Mouse (Mus musculus) CH12.LX (cell line): ENCODE measurements at regions not wholly inside any gene's neighbourhood (a gene's known extent, or its start where the extent isn't known, plus 50 kb on each side); places are given as distances from the start of the nearest gene placed in this dataset.

ENCODE experiments used
- DNase-seq: peaks from one replicate; pipeline ENCODE4 v3.0.0-alpha.2; 2013; ENCODE audit errors: extremely low read depth
- H3K27ac ChIP-seq: 2 replicates; pipeline ENCODE4 v1.5.1; 2012; ENCODE audit warnings: low read depth, mild to moderate bottlenecking, control low read depth, moderate library complexity; ENCODE audit not compliant: insufficient read depth
- H3K27me3 ChIP-seq: replicated peaks from 2 replicates; pipeline ENCODE3; 2012; ENCODE audit warnings: inconsistent platforms
- H3K36me3 ChIP-seq, 2 experiments: replicated peaks in 1 of 2; 2 replicates each; pipeline versions ENCODE3 to v1.6.1; 2012; ENCODE audit warnings: inconsistent platforms in 1 of 2, low read length in 1 of 2, mild to moderate bottlenecking in 1 of 2, mixed read lengths in 1 of 2, moderate library complexity in 1 of 2; ENCODE audit not compliant: control insufficient read depth in 1 of 2, insufficient read depth in 1 of 2
- H3K4me1 ChIP-seq, 2 experiments: 2 replicates each; pipeline ENCODE4 v1.6.1; 2012; ENCODE audit warnings: inconsistent platforms in 1 of 2, moderate library complexity in 1 of 2; ENCODE audit not compliant: insufficient read depth in 2 of 2, control insufficient read depth in 1 of 2
- H3K4me2 ChIP-seq: 2 replicates; pipeline ENCODE4 v1.6.1; 2012; ENCODE audit warnings: low read depth, mild to moderate bottlenecking, control low read depth; ENCODE audit not compliant: poor library complexity, insufficient read depth, severe bottlenecking
- H3K4me3 ChIP-seq, 3 experiments: fragments of 150-350 bp in 1 of 3; sonication (generic) in 1 of 3; replicated peaks in 1 of 3; 2 replicates each; pipeline versions ENCODE3 to v1.5.1; 2011 to 2012; ENCODE audit warnings: low read depth in 2 of 3, low read length in 2 of 3, mild to moderate bottlenecking in 2 of 3, moderate library complexity in 2 of 3, control low read depth in 1 of 3, improper control_type of control experiment in 1 of 3, inconsistent platforms in 1 of 3, mixed read lengths in 1 of 3; ENCODE audit not compliant: poor library complexity in 1 of 3
- H3K79me2 ChIP-seq: replicated peaks from 2 replicates; pipeline ENCODE4 v1.6.1; 2012; ENCODE audit warnings: mild to moderate bottlenecking, moderate library complexity; ENCODE audit not compliant: control insufficient read depth, poor library complexity, insufficient read depth, severe bottlenecking; ENCODE audit errors: extremely low read depth
- H3K9ac ChIP-seq: 2 replicates; pipeline ENCODE4 v1.6.1; 2012; ENCODE audit warnings: low read depth, mild to moderate bottlenecking, control low read depth, moderate library complexity; ENCODE audit not compliant: insufficient read depth
- H3K9me3 ChIP-seq: replicated peaks from 2 replicates; pipeline ENCODE3; 2012; ENCODE audit warnings: low read length, inconsistent platforms, mixed read lengths
- CHD2 ChIP-seq: IDR thresholded peaks from 2 replicates; pipeline ENCODE4 v1.6.1; 2011; ENCODE audit warnings: low read length, improper control_type of control experiment
- E2F4 ChIP-seq: IDR thresholded peaks from 2 replicates; pipeline ENCODE4 v1.6.1; 2011; ENCODE audit warnings: low read depth, low read length, improper control_type of control experiment; ENCODE audit not compliant: insufficient replicate concordance
- EP300 ChIP-seq: IDR thresholded peaks from 2 replicates; pipeline ENCODE4 v1.6.1; 2011; ENCODE audit warnings: low read length, improper control_type of control experiment
- GABPA ChIP-seq: IDR thresholded peaks from 2 replicates; pipeline ENCODE4 v1.6.1; 2012; ENCODE audit warnings: low read depth, low read length, improper control_type of control experiment, inconsistent platforms; ENCODE audit not compliant: insufficient replicate concordance
- HCFC1 ChIP-seq: IDR thresholded peaks from 2 replicates; pipeline ENCODE4 v1.6.1; 2012; ENCODE audit warnings: low read depth, mild to moderate bottlenecking, inconsistent platforms, low read length, improper control_type of control experiment
- JUN ChIP-seq: IDR thresholded peaks from 2 replicates; pipeline ENCODE4 v1.6.1; 2011; ENCODE audit warnings: low read depth, mild to moderate bottlenecking, low read length, improper control_type of control experiment, moderate library complexity; ENCODE audit not compliant: insufficient read depth
- JUND ChIP-seq: conservative IDR thresholded peaks from 2 replicates; pipeline ENCODE4 v1.6.1; 2011; ENCODE audit warnings: low read depth, low read length, improper control_type of control experiment
- MAFK ChIP-seq: IDR thresholded peaks from 2 replicates; pipeline ENCODE4 v1.6.1; 2011; ENCODE audit warnings: low read length, improper control_type of control experiment; ENCODE audit not compliant: insufficient replicate concordance
- MAX ChIP-seq: IDR thresholded peaks from 2 replicates; pipeline ENCODE4 v1.6.1; 2011; ENCODE audit warnings: low read length, improper control_type of control experiment
- MAZ ChIP-seq: IDR thresholded peaks from 2 replicates; pipeline ENCODE4 v1.6.1; 2012; ENCODE audit warnings: low read depth, mild to moderate bottlenecking, inconsistent platforms, low read length, improper control_type of control experiment, moderate library complexity
- MEF2A ChIP-seq: IDR thresholded peaks from 2 replicates; pipeline ENCODE4 v1.6.1; 2014; ENCODE audit warnings: low read depth, mild to moderate bottlenecking, inconsistent platforms, low read length, improper control_type of control experiment, borderline replicate concordance
- MXI1 ChIP-seq: IDR thresholded peaks from 2 replicates; pipeline ENCODE4 v1.6.1; 2011; ENCODE audit warnings: mild to moderate bottlenecking, low read depth, low read length, improper control_type of control experiment
- MYC ChIP-seq: IDR thresholded peaks from 2 replicates; pipeline ENCODE4 v1.6.1; 2011; ENCODE audit warnings: low read depth, mild to moderate bottlenecking, improper control_type of control experiment, low read length
- NELFE ChIP-seq: IDR thresholded peaks from 2 replicates; pipeline ENCODE4 v1.6.1; 2011; ENCODE audit warnings: low read depth, low read length, improper control_type of control experiment
- PAX5 ChIP-seq: IDR thresholded peaks from 2 replicates; pipeline ENCODE4 v1.6.1; 2012; ENCODE audit warnings: low read length, inconsistent platforms, mixed read lengths
- POLR2A ChIP-seq: IDR thresholded peaks from 2 replicates; pipeline ENCODE4 v1.6.1; 2011; ENCODE audit warnings: low read depth, mild to moderate bottlenecking, improper control_type of control experiment, low read length
- POLR2AphosphoS2 ChIP-seq: IDR thresholded peaks from 2 replicates; pipeline ENCODE4 v1.6.1; 2011; ENCODE audit warnings: low read depth, low read length, improper control_type of control experiment
- RCOR1 ChIP-seq: conservative IDR thresholded peaks from 2 replicates; pipeline ENCODE4 v1.6.1; 2012; ENCODE audit warnings: low read depth, mild to moderate bottlenecking, inconsistent platforms, low read length, improper control_type of control experiment
- SIN3A ChIP-seq: IDR thresholded peaks from 2 replicates; pipeline ENCODE4 v1.6.1; 2012; ENCODE audit warnings: low read length, improper control_type of control experiment, inconsistent platforms
- SMC3 ChIP-seq: IDR thresholded peaks from 2 replicates; pipeline ENCODE4 v1.6.1; 2011; ENCODE audit warnings: low read depth, low read length, improper control_type of control experiment
- UBTF ChIP-seq: IDR thresholded peaks from 2 replicates; pipeline ENCODE4 v1.6.1; 2012; ENCODE audit warnings: low read depth, mild to moderate bottlenecking, inconsistent platforms, low read length, improper control_type of control experiment, moderate library complexity
- USF2 ChIP-seq: conservative IDR thresholded peaks from 2 replicates; pipeline ENCODE4 v1.6.1; 2011; ENCODE audit warnings: low read depth, low read length, improper control_type of control experiment
- ZC3H11A ChIP-seq: IDR thresholded peaks from 2 replicates; pipeline ENCODE4 v1.6.1; 2012; ENCODE audit warnings: low read depth, mild to moderate bottlenecking, inconsistent platforms, low read length, improper control_type of control experiment
- dilution Hi-C: fragments of 300-500 bp; cut with MboI; formaldehyde crosslinking; loops from 2 replicates; pipeline ENCODE4 v1.14.3; 2020; ENCODE audit warnings: low sequenced_read_pairs; ENCODE audit not compliant: extremely low pct_unique_long_range_greater_than_20kb, extremely low pct_ligation_motif_present
- in situ Hi-C: fragments of 300-500 bp; cut with MboI; formaldehyde crosslinking; loops from 3 replicates; pipeline ENCODE4 v1.14.3; 2019; ENCODE audit warnings: low sequenced_read_pairs, low pct_ligation_motif_present, low pct_unique_long_range_greater_than_20kb, mixed read lengths

DNA sequence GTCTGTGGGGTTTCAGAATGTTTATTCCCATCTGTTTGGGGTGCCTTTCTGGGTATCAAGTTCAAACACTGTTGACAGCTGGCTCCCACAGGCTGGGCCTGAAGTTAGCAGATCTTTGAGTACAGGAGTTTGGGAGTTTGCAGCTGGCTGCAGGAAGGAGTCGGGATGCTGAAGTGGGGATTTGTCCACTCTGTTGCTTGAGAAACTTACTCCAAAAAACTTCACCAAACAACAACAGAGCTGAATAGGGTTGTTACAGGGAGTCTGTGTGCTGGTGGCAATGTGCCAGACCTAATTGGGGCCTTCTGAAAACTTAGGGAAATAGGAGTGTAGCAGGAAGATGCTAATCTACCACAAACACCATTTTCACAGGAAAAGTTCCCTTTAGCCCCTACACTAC, 51.1 kb upstream of the Ttc29 start:
- H3K27me3 ChIP-seq, result no peaks in the 10 kb centered on the region
- TF ChIP-seq MAFK (no peak), GABPA (no peak), PAX5 (no peak), USF2 (no peak), NELFE (no peak), JUN (no peak), JUND (no peak), MAZ (no peak), UBTF (no peak), POLR2A (no peak), HCFC1 (no peak), ZC3H11A (no peak), MAX (no peak), RCOR1 (no peak), POLR2AphosphoS2 (no peak), EP300 (no peak), E2F4 (no peak), MEF2A (no peak), SIN3A (no peak)
- TF ChIP-seq, all 38 proteins: peak for 0
- dilution Hi-C loops (no loop called here), in situ Hi-C loops (no loop called here)
- Histone ChIP-seq H3K4me3 (no peak overlapping the region), H3K4me2 (no peak overlapping the region), H3K9me3 (no peaks in the 10 kb centered on the region), H3K79me2 (no peaks in the 10 kb centered on the region), H3K9ac (no peak overlapping the region), H3K36me3 (no peaks in the 10 kb centered on the region), H3K4me1 (peaks cover 0 to 27% of the 10 kb centered on the region in 2 experiments; a peak in 2 of 4 replicates), H3K27ac (no peak overlapping the region)
- no peak for DNase-seq

GRCm38 (mm10) chr8:78162763-78163508, 50.2 kb upstream of the Ttc29 start:
- dilution Hi-C loops (no loop called here), in situ Hi-C loops (no loop called here)
- TF ChIP-seq MYC, result no peak
- TF ChIP-seq CHD2, result no peak
- no peak for TF ChIP-seq HCFC1
- no peak for TF ChIP-seq SMC3
- TF ChIP-seq MXI1, result no peak
- TF ChIP-seq GABPA, result no peak

More at GRCm38 (mm10) chr8:78162763-78163508, 50.2 kb upstream of the Ttc29 start:
- H3K4me1 ChIP-seq, result peaks cover 0 to 18% of the 10 kb centered on the region in 2 experiments; a peak in 2 of 4 replicates
- no peak overlapping the region for H3K27ac ChIP-seq
- H3K4me3 ChIP-seq, result no peak overlapping the region
- H3K79me2 ChIP-seq, result no peaks in the 10 kb centered on the region
- no peak overlapping the region for H3K9ac ChIP-seq
- no peaks in the 10 kb centered on the region for H3K36me3 ChIP-seq
- no peaks in the 10 kb centered on the region for H3K27me3 ChIP-seq
- no peak for DNase-seq
- H3K4me2 ChIP-seq, result no peak overlapping the region
- H3K9me3 ChIP-seq, result no peaks in the 10 kb centered on the region
